Mouse (Mus musculus) B cell, adult 2 months (primary cell): Measurements from ENCODE around the gene Zfp426.

Source experiments
- DNase-seq, 2 experiments: peaks; one replicate each; pipeline ENCODE4 v3.0.0; 2022

Zfp426 gene

GRCm38 (mm10) chr9:20492527-20493233, at the start of gene Zfp426:
Gene Zfp426, minus strand, starts transcription at chr9:20492746.
- DNase-seq: peak; percentile 88 to 92

- no peak for DNase-seq
Observed at GRCm38 (mm10) chr9:20536598-20536997, 44.1 kb upstream of the Zfp426 start.

DNA sequence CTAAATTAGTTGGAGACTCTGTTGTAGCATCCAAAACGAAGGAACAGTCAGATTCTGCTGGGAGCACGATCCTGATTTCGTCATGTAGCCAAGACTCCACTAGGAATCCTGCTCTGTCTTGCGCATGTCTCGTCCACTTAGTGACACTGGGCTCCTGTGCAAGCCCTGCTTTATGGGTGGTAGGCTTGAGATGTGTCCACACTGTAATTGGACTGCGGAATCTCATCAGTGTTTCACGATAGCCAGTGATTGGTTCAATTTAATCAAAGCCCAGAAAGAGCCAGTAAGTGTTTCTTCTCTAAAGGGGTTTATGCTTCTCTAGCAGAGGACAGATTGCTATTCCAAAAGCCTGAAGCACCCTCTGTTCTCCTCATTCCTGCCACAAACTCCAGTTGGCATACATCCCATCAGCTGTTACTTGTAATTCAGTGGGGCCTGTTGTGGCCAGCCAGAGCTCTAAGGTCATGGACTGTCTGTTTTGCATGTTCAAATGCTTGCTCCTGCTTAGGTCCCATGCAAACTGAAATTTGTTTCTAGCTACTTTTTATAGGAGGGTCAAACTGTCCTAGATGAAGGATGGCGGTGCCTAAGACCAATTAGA, 41.9 kb upstream of the Zfp426 start:
- no peak for DNase-seq

- DNase-seq: peak; percentile 93 to 94
Observed at GRCm38 (mm10) chr9:20521306-20521957, 28.9 kb upstream of the Zfp426 start, which contains the start of gene Zfp266. Gene Zfp266, minus strand, starts transcription at chr9:20521417.

- DNase-seq: peak; percentile 4 to 7
Observed at GRCm38 (mm10) chr9:20520531-20521210, 28.1 kb upstream of the Zfp426 start.

- no peak for DNase-seq
Observed at GRCm38 (mm10) chr9:20519949-20520348, 27.4 kb upstream of the Zfp426 start.

DNA sequence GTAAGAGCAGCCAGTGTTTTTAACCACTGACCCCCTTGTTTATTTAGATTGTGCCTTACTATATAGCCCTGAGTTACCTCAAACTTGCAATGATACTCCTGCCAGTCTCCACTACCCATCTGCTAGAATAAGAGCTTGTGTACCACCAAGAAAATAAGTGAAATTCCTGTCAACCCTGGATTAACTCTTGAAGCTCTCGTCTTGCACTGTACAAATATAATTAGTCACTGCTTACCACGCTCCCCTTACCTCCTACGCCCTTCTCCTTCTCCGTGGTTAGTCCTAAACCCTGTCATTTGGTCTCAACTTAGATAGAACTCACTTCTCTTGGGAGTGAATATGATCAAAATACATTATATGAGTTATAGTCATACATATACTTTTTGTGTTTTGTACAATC, 26.2 kb upstream of the Zfp426 start:
- DNase-seq: no peak

- no peak for DNase-seq
Observed at GRCm38 (mm10) chr9:20517727-20518126, 25.2 kb upstream of the Zfp426 start.

- no peak for DNase-seq
Observed at GRCm38 (mm10) chr9:20514016-20514415, 21.5 kb upstream of the Zfp426 start.

GRCm38 (mm10) chr9:20512714-20513113, 20.2 kb upstream of the Zfp426 start:
- DNase-seq: no peak

DNA sequence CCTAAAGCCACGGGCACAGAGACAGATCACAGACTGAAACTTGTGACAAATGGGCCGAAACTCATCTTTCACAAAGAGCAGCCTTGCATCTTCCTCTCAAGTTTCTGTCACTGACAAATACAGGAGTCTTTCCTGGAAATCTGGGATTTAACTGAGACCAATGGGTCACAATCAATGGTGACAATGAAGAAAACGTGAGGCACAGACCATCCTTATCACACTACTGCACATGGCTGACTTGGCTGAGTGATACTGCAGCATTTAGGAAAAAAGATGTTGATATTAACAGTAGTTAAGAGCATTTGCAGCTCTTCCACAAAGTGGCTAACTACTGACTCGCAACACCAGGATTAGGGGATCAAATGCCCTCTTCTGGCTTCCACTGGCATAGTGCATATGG, 19.1 kb upstream of the Zfp426 start:
- DNase-seq: no peak

GRCm38 (mm10) chr9:20510346-20510745, 17.8 kb upstream of the Zfp426 start:
- DNase-seq: no peak

- DNase-seq: no peak
Observed at GRCm38 (mm10) chr9:20509676-20510075, 17.1 kb upstream of the Zfp426 start.

DNA sequence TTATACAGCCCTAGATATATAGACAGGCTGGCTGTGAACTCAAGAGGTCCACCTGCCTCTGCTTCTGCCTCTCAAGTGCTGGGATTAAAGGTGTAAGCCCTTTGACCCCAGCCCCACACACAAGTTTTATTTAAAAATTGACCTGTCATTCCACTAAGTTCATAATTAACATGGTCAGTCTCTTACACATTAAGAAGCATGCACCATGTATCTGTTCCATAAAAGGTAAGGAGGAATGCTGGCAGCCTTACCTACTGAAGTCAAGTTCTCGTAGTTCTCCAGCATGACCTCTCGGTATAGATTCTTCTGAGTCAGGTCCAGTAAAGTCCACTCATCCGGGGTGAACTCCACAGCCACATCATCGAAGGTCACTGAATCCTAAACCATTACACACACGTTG, 12.3 kb upstream of the Zfp426 start:
- DNase-seq: no peak

- peak; percentile 8 to 10 for DNase-seq
Observed at GRCm38 (mm10) chr9:20493281-20493680, 735 bp upstream of the Zfp426 start.

DNA sequence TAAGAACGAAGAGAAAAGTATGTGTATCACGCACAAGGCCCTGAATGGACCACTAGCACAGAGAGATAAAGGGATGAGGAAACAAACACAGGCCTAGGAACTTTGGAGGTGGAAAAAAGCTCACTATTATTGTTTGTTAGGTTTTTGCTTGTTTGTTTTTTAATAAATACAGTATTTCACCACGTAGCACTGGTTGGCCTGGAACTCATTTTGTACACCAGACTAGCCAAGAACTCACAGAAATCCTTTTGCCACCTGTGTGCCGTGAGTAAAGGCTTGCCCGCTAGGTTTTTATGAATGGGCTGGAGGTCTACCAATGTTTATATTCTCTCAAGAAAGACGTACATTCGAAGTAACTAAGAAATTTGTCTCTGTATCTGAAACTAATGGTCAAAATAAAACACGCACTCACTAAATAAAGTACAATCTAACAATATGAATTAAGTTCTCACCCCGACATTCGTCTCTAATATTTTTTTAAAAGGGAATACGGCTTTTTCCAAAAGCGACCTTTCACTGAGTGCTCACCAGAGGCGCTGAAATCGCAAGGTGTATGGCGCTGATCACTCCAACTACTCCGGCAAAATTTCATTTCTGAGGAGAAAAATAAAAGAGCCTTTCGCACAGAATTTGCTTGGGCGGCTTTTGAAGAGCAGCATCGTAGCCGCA, 554 bp downstream of the Zfp426 start:
- peak in 1 of 2 experiments; percentile 2 for DNase-seq

DNA sequence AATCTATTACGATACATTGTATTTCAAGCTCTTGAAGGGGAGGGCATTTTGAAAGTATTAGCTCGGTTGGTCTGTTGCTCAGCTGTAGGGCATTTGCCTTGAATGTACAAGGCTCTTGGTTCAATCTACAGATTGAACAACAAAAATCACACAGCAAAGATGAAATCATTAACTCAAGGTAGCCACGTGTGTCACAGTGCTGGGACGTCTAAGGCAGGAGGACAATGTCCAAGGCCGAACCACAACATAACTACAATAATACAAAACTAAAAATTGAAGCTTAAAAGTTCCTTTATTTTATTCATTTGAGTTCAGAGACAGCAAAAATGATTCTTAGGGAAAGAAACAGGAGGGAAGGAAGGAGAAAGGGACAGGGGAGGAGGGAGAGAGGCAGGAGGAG, 3.0 kb downstream of the Zfp426 start:
- DNase-seq: no peak

- no peak for DNase-seq
Observed at GRCm38 (mm10) chr9:20479396-20479795, 13.2 kb downstream of the Zfp426 start.

GRCm38 (mm10) chr9:20476632-20477031, 15.9 kb downstream of the Zfp426 start:
- no peak for DNase-seq

DNA sequence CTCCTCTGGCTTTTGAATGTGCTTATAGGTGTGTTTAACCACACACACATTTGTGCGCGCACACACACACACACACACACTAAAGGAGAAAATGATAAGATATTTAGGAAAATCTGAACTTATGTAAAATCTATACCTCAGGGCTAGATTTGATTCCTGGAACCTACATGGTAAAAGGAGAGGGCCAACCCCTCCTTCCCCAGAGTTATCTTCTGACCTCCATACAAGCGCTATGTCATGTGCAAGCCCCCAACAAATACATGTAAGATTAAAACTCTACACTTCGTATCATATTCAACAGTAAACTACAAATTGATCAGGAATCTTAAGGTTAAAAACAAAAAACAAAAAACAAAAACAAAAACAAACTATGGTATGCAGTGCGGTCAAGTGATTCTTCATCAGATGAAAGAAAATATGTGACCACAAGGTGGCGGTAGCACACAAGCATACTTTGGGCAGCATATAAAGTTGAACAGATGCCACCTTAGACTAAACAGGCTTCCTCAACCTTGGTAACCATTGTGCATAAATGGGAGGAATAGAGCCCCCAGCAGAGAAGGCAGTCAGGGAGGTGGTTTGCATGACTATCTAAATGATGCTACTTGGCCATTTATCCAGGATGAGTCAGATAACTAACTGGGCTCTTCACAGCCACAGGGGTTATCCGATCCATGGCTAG, 25.6 kb downstream of the Zfp426 start:
- peak; percentile 72 to 75 for DNase-seq

DNA sequence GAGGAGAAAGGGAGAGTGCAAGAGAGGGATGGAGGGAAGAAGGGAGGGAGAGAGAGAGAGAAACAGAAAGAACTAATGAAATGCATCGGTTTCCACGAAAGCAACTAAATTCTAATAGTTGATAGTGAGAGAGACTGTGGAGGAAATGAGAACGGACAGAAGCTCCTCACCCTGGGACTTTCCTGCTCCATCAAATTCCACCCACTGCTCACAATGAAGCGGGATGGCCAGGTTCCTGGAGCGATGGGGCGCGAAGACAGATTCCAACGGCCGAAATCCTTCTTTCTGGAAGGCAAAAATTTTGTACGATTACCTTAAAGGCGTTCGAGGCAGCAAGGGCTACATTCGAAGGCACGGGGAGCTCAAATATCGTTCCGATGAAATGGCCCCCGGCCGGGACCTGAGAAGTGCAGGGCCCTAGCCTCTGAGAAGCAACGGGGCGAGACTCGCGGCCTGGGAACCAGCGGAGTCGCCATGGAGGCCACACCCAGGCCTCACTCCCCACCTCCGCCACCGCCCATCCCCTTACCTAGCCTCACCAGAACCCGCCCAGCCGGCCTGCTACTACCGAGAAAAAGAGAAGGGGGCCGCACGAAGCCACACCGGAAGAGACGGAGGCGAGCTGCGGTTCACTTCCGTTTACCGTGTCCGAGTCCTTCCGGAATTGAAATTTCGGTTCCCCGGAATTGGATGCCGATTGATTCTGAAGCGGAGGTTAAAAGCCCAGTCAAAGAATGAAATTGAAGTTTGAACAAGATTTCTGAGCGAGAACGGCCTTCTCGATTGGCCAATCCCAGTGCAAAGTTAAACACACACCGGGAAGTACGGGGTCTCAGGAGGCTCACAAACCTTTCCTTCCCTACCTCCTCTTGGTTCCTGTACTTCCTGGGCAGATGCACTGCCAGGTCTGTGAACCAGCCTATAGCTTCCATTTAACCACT, 32.9 kb downstream of the Zfp426 start, which contains the start of gene Zfp26:
Gene Zfp26, minus strand, starts transcription at position 786 of the 941 bp plus-strand sequence.
- peak; percentile 82 to 83 for DNase-seq
